Mouse (Mus musculus): Measurements from ENCODE around the gene Dnmbp. TPM values are rescaled to one million over a fixed set of nuclear protein-coding genes. Genes with fewer than 3 reads are reported as not detected.

Gene Dnmbp
- total and polyA plus RNA-seq, 3 experiments = 0.07 to 0.33 TPM; not detected in 1

- H3K9me3 ChIP-seq (replicated peaks) = no peaks in the 10 kb centered on the region
- ATAC-seq (ENCODE audit: extremely low read depth, insufficient number of reproducible peaks, low FRiP score, poor library complexity, severe bottlenecking) (no peak), DNase-seq (ENCODE audit: low spot score) (no peak)
- no peak overlapping the region for H3K4me3 ChIP-seq (ENCODE audit: low read depth, low read length)
- no peaks in the 10 kb centered on the region for H3K4me1 ChIP-seq (ENCODE audit: insufficient read depth, low read depth, low read length)
- H3K27me3 ChIP-seq (ENCODE audit: insufficient read depth, low read length) = no peaks in the 10 kb centered on the region; the same call in 1 of the 2 replicates
- no peaks in the 10 kb centered on the region for H3K36me3 ChIP-seq (replicated peaks)
- no peak for TF ChIP-seq POLR2AphosphoS5 (IDR thresholded peaks at IDR 0.05; ENCODE audit: insufficient replicate concordance, low read depth, low read length)
- no peak for TF ChIP-seq TAL1 (conservative IDR thresholded peaks at IDR 0.05; ENCODE audit: low read depth, low read length)
- no peak for TF ChIP-seq GATA1 (IDR thresholded peaks at IDR 0.05; ENCODE audit: borderline replicate concordance, low read length)
- TF ChIP-seq GATA2 (IDR thresholded peaks at IDR 0.05; ENCODE audit: borderline replicate concordance, low read depth, low read length) = no peak
- TF ChIP-seq CTCF (IDR thresholded peaks at IDR 0.05; ENCODE audit: low read depth, low read length) = no peak
These were observed 90.0 kb downstream of the Dnmbp start for GRCm38 (mm10) chr19:43850026-43850425.

- H3K27me3 ChIP-seq (ENCODE audit: insufficient read depth, low read length) = no peaks in the 10 kb centered on the region; the same call in 1 of the 2 replicates
- no peak for DNase-seq (ENCODE audit: low spot score)
- H3K36me3 ChIP-seq (replicated peaks) = no peaks in the 10 kb centered on the region
- TF ChIP-seq POLR2AphosphoS5 (IDR thresholded peaks at IDR 0.05; ENCODE audit: insufficient replicate concordance, low read depth, low read length) (no peak), GATA2 (IDR thresholded peaks at IDR 0.05; ENCODE audit: borderline replicate concordance, low read depth, low read length) (no peak), GATA1 (IDR thresholded peaks at IDR 0.05; ENCODE audit: borderline replicate concordance, low read length) (no peak), TAL1 (conservative IDR thresholded peaks at IDR 0.05; ENCODE audit: low read depth, low read length) (no peak), CTCF (IDR thresholded peaks at IDR 0.05; ENCODE audit: low read depth, low read length) (no peak)
- H3K4me1 ChIP-seq (ENCODE audit: insufficient read depth, low read depth, low read length) = no peaks in the 10 kb centered on the region
- H3K9me3 ChIP-seq (replicated peaks) = no peaks in the 10 kb centered on the region
- H3K4me3 ChIP-seq (ENCODE audit: low read depth, low read length) = no peak overlapping the region
- ATAC-seq (ENCODE audit: extremely low read depth, insufficient number of reproducible peaks, low FRiP score, poor library complexity, severe bottlenecking) = no peak
These were observed 92.0 kb downstream of the Dnmbp start for GRCm38 (mm10) chr19:43847966-43848365.

DNA sequence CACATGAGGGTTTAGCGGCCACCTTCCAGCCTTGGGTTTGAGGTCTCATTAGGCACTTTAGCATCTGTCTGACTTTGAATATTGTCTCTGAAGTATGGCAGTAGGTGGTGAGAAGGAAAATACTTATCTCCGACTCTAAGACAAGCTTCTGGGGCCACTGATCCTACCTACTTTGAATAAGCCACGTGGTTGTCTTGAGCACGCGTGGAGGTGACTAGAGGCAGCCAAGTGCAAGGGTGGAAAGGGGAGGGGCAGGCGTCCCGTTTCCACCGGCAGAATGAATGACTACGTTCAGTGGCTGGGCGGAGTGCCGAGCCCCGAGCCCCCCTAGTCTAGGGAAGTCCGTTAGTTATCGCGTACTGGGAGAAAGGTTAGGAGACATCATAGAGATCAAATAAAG, 92.9 kb downstream of the Dnmbp start:
- H3K4me3 ChIP-seq (ENCODE audit: low read depth, low read length) = no peak overlapping the region
- ATAC-seq (ENCODE audit: extremely low read depth, insufficient number of reproducible peaks, low FRiP score, poor library complexity, severe bottlenecking) = no peak
- no peaks in the 10 kb centered on the region for H3K4me1 ChIP-seq (ENCODE audit: insufficient read depth, low read depth, low read length)
- no peak for DNase-seq (ENCODE audit: low spot score)
- TF ChIP-seq CTCF (IDR thresholded peaks at IDR 0.05; ENCODE audit: low read depth, low read length) (no peak), POLR2AphosphoS5 (IDR thresholded peaks at IDR 0.05; ENCODE audit: insufficient replicate concordance, low read depth, low read length) (no peak), GATA1 (IDR thresholded peaks at IDR 0.05; ENCODE audit: borderline replicate concordance, low read length) (no peak), TAL1 (conservative IDR thresholded peaks at IDR 0.05; ENCODE audit: low read depth, low read length) (no peak), GATA2 (IDR thresholded peaks at IDR 0.05; ENCODE audit: borderline replicate concordance, low read depth, low read length) (no peak)
- H3K9me3 ChIP-seq (replicated peaks) = no peaks in the 10 kb centered on the region
- H3K36me3 ChIP-seq (replicated peaks) = no peaks in the 10 kb centered on the region
- no peaks in the 10 kb centered on the region; the same call in 1 of the 2 replicates for H3K27me3 ChIP-seq (ENCODE audit: insufficient read depth, low read length)

DNA sequence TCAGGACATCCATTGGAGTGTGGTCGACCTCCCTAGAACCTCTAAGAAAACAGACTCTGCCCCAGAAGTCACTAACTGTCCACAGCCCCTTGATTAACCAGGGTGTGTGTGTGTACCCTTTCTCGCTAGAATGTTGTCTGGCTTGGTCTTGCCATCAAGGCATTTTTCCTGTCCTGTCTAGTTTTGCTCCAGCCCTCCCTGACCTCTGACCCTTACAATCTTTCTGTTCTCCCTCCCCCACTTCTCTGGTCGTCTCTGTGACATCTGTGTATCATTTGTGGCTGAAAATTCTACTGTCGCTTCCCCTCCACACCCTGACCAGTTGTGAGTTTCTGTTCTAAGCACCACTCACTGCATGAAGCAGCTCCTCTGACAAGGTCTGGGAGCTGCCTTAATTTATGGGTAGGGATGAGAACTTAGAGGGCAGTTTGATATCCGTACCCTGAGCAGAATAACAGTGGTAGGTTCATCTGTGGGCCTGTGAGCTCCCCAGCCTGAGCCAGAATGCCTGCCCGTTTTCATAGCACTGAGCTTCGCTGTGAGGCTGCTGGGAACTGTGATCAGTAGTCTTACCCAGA, 94.6 kb downstream of the Dnmbp start:
- H3K4me3 ChIP-seq (ENCODE audit: low read depth, low read length) = no peak overlapping the region
- DNase-seq (ENCODE audit: low spot score) (no peak), ATAC-seq (ENCODE audit: extremely low read depth, insufficient number of reproducible peaks, low FRiP score, poor library complexity, severe bottlenecking) (no peak)
- H3K9me3 ChIP-seq (replicated peaks) = no peaks in the 10 kb centered on the region
- no peaks in the 10 kb centered on the region for H3K4me1 ChIP-seq (ENCODE audit: insufficient read depth, low read depth, low read length)
- H3K36me3 ChIP-seq (replicated peaks) = no peaks in the 10 kb centered on the region
- TF ChIP-seq GATA2 (IDR thresholded peaks at IDR 0.05; ENCODE audit: borderline replicate concordance, low read depth, low read length) (no peak), GATA1 (IDR thresholded peaks at IDR 0.05; ENCODE audit: borderline replicate concordance, low read length) (no peak), CTCF (IDR thresholded peaks at IDR 0.05; ENCODE audit: low read depth, low read length) (no peak)
- no peaks in the 10 kb centered on the region; the same call in 1 of the 2 replicates for H3K27me3 ChIP-seq (ENCODE audit: insufficient read depth, low read length)

GRCm38 (mm10) chr19:43843184-43843583, 96.8 kb downstream of the Dnmbp start:
- ATAC-seq (ENCODE audit: extremely low read depth, insufficient number of reproducible peaks, low FRiP score, poor library complexity, severe bottlenecking) = no peak
- Histone ChIP-seq H3K4me3 (ENCODE audit: low read depth, low read length) (no peak overlapping the region), H3K36me3 (replicated peaks) (no peaks in the 10 kb centered on the region), H3K4me1 (ENCODE audit: insufficient read depth, low read depth, low read length) (no peaks in the 10 kb centered on the region), H3K27me3 (ENCODE audit: insufficient read depth, low read length) (no peaks in the 10 kb centered on the region; the same call in 1 of the 2 replicates), H3K9me3 (replicated peaks) (no peaks in the 10 kb centered on the region)
- TF ChIP-seq TAL1 (conservative IDR thresholded peaks at IDR 0.05; ENCODE audit: low read depth, low read length) = no peak
- TF ChIP-seq CTCF (IDR thresholded peaks at IDR 0.05; ENCODE audit: low read depth, low read length) = no peak
- no peak for TF ChIP-seq GATA2 (IDR thresholded peaks at IDR 0.05; ENCODE audit: borderline replicate concordance, low read depth, low read length)
- TF ChIP-seq GATA1 (IDR thresholded peaks at IDR 0.05; ENCODE audit: borderline replicate concordance, low read length) = no peak
- TF ChIP-seq POLR2AphosphoS5 (IDR thresholded peaks at IDR 0.05; ENCODE audit: insufficient replicate concordance, low read depth, low read length) = no peak
- DNase-seq (ENCODE audit: low spot score) = no peak

DNA sequence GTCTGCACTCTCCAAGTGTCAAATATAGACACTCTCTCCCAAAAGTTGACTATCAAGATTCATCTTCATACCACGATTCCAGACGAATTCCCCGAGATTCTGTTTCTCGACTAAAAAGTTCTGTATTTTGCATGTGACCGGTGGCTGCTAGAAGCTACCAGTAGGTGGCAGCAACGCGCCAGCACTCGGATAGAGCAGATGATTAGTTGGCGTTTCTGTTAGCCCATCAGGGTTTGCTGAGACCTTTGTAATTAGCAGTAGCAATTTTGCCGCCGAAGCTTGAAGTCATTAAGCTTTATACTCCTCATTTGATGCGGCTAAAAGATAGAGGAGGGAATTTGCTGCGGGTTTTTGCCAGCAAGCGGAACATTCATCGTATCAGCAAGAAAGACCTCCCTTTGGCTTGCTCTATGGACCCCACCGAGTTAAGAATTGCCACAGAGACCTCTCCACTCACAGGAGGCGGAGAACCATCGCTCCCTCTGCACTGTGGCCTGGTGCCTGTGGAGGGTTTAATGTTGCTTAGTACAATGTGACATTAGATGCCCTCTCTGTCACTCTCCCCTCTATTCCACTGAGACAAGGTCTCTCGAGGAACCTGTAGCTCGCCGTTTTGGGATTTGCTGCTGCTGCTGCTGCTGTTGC, 107.4 kb downstream of the Dnmbp start:
- Histone ChIP-seq H3K36me3 (replicated peaks) (no peaks in the 10 kb centered on the region), H3K27me3 (ENCODE audit: insufficient read depth, low read length) (peaks cover 6% of the 10 kb centered on the region), H3K9me3 (replicated peaks) (no peaks in the 10 kb centered on the region), H3K4me1 (ENCODE audit: insufficient read depth, low read depth, low read length) (no peaks in the 10 kb centered on the region), H3K4me3 (ENCODE audit: low read depth, low read length) (no peak overlapping the region)
- no peak for TF ChIP-seq TAL1 (conservative IDR thresholded peaks at IDR 0.05; ENCODE audit: low read depth, low read length)
- peak; percentile 71 for TF ChIP-seq CTCF (IDR thresholded peaks at IDR 0.05; ENCODE audit: low read depth, low read length)
- TF ChIP-seq GATA2 (IDR thresholded peaks at IDR 0.05; ENCODE audit: borderline replicate concordance, low read depth, low read length) = no peak
- no peak for TF ChIP-seq POLR2AphosphoS5 (IDR thresholded peaks at IDR 0.05; ENCODE audit: insufficient replicate concordance, low read depth, low read length)
- no peak for TF ChIP-seq GATA1 (IDR thresholded peaks at IDR 0.05; ENCODE audit: borderline replicate concordance, low read length)
- ATAC-seq (ENCODE audit: extremely low read depth, insufficient number of reproducible peaks, low FRiP score, poor library complexity, severe bottlenecking) = no peak
- peak; percentile 37 for DNase-seq (ENCODE audit: low spot score)

Data from G1E (cell line).